Mouse (Mus musculus) limb, embryonic 11.5 days (tissue): ENCODE measurements around the gene Nsun6. TPM values are rescaled to one million over a fixed set of nuclear protein-coding genes. Genes with fewer than 3 reads are reported as not detected.

Source experiments
- ATAC-seq: fragments of 200-750 bp; cut with Nextera tagmentation; 2 replicates; pipeline ENCODE4 v1.8.0; 2017; ENCODE audit warnings: low read depth; ENCODE audit not compliant: insufficient number of reproducible peaks, low FRiP score, low TSS enrichment
- DNase-seq: peaks from one replicate; pipeline ENCODE4 v3.0.0-alpha.2; 2015; ENCODE audit warnings: low spot score
- H3K27ac ChIP-seq: fragments of 300-500 bp; sonication (generic); replicated peaks from 2 replicates; pipeline ENCODE4 v1.5.1; 2014; ENCODE audit warnings: low read depth, mild to moderate bottlenecking, low read length
- H3K27me3 ChIP-seq: fragments of 300-500 bp; sonication (generic); 2 replicates; pipeline ENCODE4 v1.6.1; 2014; ENCODE audit warnings: mild to moderate bottlenecking, low read length, mixed read lengths; ENCODE audit not compliant: control insufficient read depth, insufficient read depth
- H3K36me3 ChIP-seq: fragments of 300-500 bp; sonication (generic); 2 replicates; pipeline ENCODE4 v1.6.1; 2014; ENCODE audit warnings: mild to moderate bottlenecking, low read length, moderate library complexity, mixed read lengths; ENCODE audit not compliant: control insufficient read depth, insufficient read depth
- H3K4me1 ChIP-seq: fragments of 300-500 bp; sonication (generic); 2 replicates; pipeline ENCODE4 v1.6.1; 2014; ENCODE audit warnings: low read length, mixed read lengths; ENCODE audit not compliant: control insufficient read depth, insufficient read depth
- H3K4me2 ChIP-seq: fragments of 300-500 bp; sonication (generic); 2 replicates; pipeline ENCODE4 v1.6.1; 2014; ENCODE audit warnings: low read depth, mild to moderate bottlenecking, moderate library complexity; ENCODE audit not compliant: severe bottlenecking
- H3K4me3 ChIP-seq: fragments of 300-500 bp; sonication (generic); 2 replicates; pipeline ENCODE4 v1.5.1; 2014; ENCODE audit warnings: low read depth, low read length
- H3K9ac ChIP-seq: fragments of 300-500 bp; sonication (generic); 2 replicates; pipeline ENCODE4 v1.6.1; 2014; ENCODE audit warnings: mild to moderate bottlenecking, low read length
- H3K9me3 ChIP-seq: fragments of 300-500 bp; sonication (generic); 2 replicates; pipeline ENCODE4 v1.6.1; 2016; ENCODE audit warnings: low read length; ENCODE audit not compliant: control insufficient read depth
- WGBS: fragments of 180-500 bp; shearing (Covaris S2); extraction: QIAGEN DNeasy Blood & Tissue Kit; methylation state at CpG from one replicate; pipeline ENCODE4 v1.1.7; 2014; 5-methylcytosine and 5-hydroxymethylcytosine counted together
- polyA plus RNA-seq: library from polyadenylated mRNA; unstranded; fragments of >200 nt; fragmentation: Nextera tagmentation; extraction: Ambion mirVana; gene quantifications from 2 replicates; pipeline ENCODE4 v1.2.1, GENCODE M21; 2014

Nsun6 gene
- polyA plus RNA-seq, 1 experiment from 2014 or later = 12.4 TPM

DNA sequence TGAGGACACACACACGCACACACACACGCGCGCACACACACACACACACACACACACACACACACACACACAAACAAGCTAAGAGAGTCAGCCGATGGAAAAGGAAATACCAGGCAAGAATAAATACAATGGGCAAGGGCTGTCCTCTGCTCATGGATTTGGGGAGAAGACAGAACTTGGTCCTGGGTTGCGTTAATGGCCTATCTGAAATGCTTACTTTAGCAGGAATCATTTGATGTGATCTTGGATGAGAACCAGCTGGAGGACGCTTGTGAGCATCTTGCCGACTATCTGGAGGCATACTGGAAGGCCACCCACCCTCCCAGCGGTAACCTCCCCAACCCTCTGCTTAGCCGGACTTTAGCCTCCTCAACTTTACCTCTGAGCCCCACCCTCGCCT lies 70.8 kb downstream of the Nsun6 start:
- ATAC-seq (no peak), DNase-seq (no peak)
- Histone ChIP-seq H3K9me3 (no peaks in the 10 kb centered on the region), H3K4me2 (no peak overlapping the region), H3K27me3 (no peaks in the 10 kb centered on the region), H3K4me1 (no peaks in the 10 kb centered on the region), H3K9ac (no peak overlapping the region), H3K36me3 (no peaks in the 10 kb centered on the region), H3K27ac (no peak overlapping the region), H3K4me3 (no peak overlapping the region)
- WGBS = 84% methylated on average over 11 of the region's 11 CpGs

GRCm38 (mm10) chr2:14961493-14961892 lies 93.4 kb downstream of the Nsun6 start:
- no peaks in the 10 kb centered on the region for H3K36me3 ChIP-seq
- no peaks in the 10 kb centered on the region for H3K9me3 ChIP-seq
- no peak overlapping the region for H3K27ac ChIP-seq
- H3K4me3 ChIP-seq = no peak overlapping the region
- H3K4me1 ChIP-seq = no peaks in the 10 kb centered on the region
- WGBS = 90% methylated on average over 2 of the region's 2 CpGs
- DNase-seq (no peak), ATAC-seq (no peak)
- H3K27me3 ChIP-seq = no peaks in the 10 kb centered on the region
- no peak overlapping the region for H3K9ac ChIP-seq
- no peak overlapping the region for H3K4me2 ChIP-seq

- Histone ChIP-seq H3K4me3 (no peak overlapping the region), H3K9ac (no peak overlapping the region), H3K9me3 (no peaks in the 10 kb centered on the region), H3K4me2 (no peak overlapping the region), H3K27me3 (no peaks in the 10 kb centered on the region), H3K36me3 (no peaks in the 10 kb centered on the region), H3K27ac (no peak overlapping the region), H3K4me1 (no peaks in the 10 kb centered on the region)
- no peak for DNase-seq
- no peak for ATAC-seq
- WGBS = 60% methylated on average over 1 of the region's 1 CpGs
Measured at GRCm38 (mm10) chr2:14960963-14961488, 93.8 kb downstream of the Nsun6 start.

DNA sequence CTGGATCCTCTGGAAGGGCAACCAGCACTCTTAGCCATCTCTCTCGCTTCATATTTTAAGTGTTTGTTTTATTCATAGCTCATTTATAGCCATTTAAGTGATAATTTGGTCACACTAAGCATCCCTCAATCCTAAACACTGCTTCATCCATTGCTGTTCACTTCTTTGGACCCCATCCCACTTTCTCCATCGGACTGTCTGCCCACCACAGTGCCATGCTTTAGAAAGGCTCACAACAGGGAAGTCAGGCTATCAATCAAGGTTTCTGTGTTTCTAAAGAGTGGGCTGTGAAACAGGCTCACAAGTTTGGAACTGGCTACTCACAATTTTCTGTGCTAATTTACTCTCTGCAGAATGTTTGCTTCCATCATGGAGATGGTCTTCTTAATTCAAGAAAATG lies 101.8 kb downstream of the Nsun6 start:
- ATAC-seq (no peak), DNase-seq (no peak)
- no peaks in the 10 kb centered on the region for H3K9me3 ChIP-seq
- no peak overlapping the region for H3K9ac ChIP-seq
- no peak overlapping the region for H3K4me2 ChIP-seq
- H3K4me3 ChIP-seq = no peak overlapping the region
- H3K36me3 ChIP-seq = no peaks in the 10 kb centered on the region
- no peaks in the 10 kb centered on the region for H3K27me3 ChIP-seq
- H3K27ac ChIP-seq = no peak overlapping the region
- no peaks in the 10 kb centered on the region for H3K4me1 ChIP-seq
- WGBS = 91% methylated on average over 2 of the region's 2 CpGs

Other genes with a start within 250 kb of the Nsun6 start
- gene Arl5b, start 5.7 kb downstream of the Nsun6 start, polyA plus RNA-seq = 66.5 and 67.7 TPM in 2 replicates